Mouse (Mus musculus) lung, adult 2 months (tissue): ENCODE measurements around the gene Ucp3.

Source experiments
- CTCF ChIP-seq: fragments of 200-500 bp; IDR thresholded peaks from 2 replicates; pipeline ENCODE4 v1.5.1; 2011; ENCODE audit warnings: mild to moderate bottlenecking, low read length, control low read depth; ENCODE audit not compliant: insufficient read depth
- POLR2A ChIP-seq: fragments of 200-500 bp; IDR thresholded peaks from 2 replicates; pipeline ENCODE4 v1.6.1; 2011; ENCODE audit warnings: low read depth, mild to moderate bottlenecking, control low read depth, low read length, borderline replicate concordance; ENCODE audit errors: extremely low read depth

DNA sequence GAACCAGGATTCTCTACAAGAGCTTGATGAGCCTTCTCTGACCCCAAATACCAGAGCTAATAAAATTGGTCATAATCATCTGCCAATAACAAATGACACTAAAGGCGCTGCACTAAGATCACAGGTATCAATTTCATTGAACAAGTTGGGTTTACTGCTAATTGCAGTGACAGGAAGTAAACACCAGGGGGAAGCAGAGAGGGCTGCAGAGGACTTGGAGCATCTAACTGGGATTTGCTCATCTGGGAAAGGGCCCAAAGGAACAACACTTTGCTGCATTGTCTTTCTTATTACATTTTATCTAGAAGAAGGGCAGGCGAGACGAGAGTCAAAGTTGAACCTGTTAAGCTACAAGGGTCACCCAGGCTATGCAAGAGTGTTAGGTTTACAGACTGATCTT, 43.7 kb upstream of the Ucp3 start:
- TF ChIP-seq POLR2A, result no peak
- peak; percentile 73 for TF ChIP-seq CTCF
